Mouse (Mus musculus): Measurements from ENCODE around the gene Tifab.
A peak's percentile ranks its signal among the peaks of the same experiment; 100 is the strongest.

The Tifab gene

GRCm38 (mm10) chr13:56175848-56176247 lies 2.8 kb downstream of the Tifab start:
- DNase-seq = no peak

GRCm38 (mm10) chr13:56172901-56173545 lies 5.7 kb downstream of the Tifab start:
- no peak for DNase-seq

DNA sequence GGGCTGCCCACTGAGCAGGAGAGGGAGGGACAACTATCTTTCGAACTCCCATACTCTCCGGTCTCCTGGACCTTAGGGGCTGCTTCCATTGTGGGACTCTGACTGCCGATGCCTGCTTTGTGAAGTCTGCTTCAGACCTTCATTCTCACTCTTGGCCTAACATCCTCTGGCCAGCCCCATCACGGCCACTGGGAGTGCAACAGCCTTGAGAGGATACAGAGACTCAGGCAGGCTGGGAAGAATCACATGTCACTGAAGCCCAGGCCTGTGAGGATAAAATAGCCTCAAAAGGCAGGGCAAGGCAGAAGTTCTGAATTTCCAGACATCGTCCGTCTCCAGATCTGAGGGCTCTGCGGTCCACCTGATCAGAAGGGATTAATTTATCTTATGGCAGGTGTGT lies 6.6 kb downstream of the Tifab start:
- DNase-seq = no peak

DNA sequence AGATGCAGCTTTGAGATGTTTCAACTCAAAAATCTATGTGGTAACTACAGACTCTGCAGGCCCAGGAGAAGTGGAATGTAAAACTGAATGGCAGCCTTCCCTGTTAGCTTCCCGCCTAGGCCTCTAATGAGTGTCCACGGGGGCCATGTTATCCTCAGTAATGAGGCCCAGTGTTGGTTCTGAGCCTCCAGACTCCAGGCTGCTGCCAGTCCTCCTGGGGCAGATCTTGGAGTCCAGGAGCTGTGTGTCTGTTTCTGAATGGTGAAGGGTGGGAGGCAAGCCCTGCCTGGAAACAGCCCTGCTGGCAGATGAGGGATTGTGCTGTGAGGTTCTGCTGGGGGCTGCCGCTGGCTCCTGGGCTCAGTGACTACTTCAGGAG lies 10.3 kb downstream of the Tifab start:
- no peak for DNase-seq

- DNase-seq = peak; percentile 49 to 55
These were observed 11.0 kb downstream of the Tifab start for GRCm38 (mm10) chr13:56167446-56168402.

- DNase-seq = no peak
These were observed 13.1 kb downstream of the Tifab start for GRCm38 (mm10) chr13:56165561-56165960.

DNA sequence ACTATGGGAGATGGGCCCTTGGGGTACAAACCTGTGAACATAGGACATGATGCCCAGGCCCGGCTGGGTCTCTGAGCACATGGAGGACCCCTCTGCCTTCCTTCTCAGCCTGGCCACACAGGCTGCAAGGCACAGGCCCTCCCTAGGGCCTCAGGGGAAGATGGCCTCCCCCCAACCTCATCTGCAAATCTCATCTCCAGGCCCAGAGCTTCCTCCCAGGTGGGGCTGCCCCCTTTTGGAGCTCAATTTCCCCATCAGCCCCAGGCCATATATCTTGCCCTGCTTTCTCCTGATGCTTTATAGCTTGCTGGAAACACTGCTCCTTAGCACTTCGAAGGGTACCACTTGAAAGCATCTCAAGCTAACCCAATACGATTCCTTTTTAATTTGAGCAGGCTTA lies 14.3 kb downstream of the Tifab start:
- no peak for DNase-seq

GRCm38 (mm10) chr13:56163751-56164150 lies 14.9 kb downstream of the Tifab start:
- DNase-seq = no peak

DNA sequence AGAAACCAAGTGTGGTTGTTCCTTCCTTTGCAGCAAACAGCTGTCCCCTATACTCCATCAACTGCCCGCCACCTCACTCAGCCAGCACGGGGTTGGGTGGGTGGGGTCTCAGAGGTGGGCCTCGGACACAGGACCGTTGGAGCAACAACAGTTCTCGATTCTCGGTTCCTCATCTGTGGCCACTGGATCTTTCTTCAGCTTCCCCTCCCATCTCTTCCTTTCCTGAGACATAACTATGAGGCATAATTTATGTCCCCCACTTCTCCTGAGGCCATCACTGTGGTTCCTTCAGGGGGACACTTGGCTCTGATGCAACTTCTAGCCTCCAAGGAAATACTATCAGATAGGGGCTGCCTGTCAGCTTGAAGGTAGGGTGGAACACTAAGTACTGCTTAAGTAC lies 15.8 kb downstream of the Tifab start:
- DNase-seq = no peak

- no peak for DNase-seq
These were observed 18.9 kb downstream of the Tifab start for GRCm38 (mm10) chr13:56159614-56160363.

DNA sequence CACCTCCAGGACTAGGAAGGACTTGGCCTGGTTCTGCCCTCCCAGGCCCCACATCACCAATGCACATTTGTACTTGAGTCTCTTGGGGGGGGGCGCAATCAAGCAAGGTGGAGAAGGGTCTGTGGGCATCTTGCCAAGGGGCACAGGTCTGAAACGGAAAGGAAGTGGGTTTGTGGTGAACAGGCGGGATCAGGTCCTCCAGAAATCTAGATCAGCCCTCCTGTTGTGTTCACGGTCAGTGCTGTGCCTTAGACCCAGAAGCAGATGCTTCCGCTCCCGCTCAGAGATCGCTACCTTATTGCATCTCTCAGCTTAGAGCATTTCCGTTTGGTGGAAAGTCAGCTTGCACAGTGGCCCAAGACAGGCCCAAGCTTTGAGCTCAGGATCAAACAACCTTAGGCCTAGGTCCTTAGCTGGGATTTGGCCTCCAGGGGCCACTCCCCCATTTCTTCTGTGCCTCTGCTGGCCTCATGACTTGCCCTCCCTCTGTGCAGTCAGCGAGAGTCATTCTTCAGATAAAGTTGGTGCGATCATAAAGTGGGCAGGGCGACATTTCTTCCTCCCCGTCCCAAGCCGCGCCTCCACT lies 19.6 kb downstream of the Tifab start:
- DNase-seq = peak; percentile 66 to 69

DNA sequence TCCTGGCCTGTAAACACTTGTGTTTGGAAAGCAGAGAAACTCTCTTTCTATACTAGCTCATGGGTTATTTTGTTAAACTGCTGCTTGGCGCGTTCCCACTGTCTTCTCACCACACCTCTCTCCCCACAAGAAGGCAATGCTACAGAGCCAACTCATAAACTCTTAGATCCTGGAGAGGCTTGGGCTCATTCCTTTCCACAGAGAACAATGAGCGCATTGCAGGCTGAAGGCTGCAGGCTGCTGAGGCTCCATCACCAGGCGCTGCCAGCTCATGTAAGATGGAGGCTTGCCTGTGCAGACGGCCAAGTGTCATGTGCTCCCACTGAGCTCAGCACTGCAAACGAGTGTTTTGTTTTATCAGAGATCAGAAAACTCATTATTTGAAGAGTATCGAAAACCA lies 23.0 kb downstream of the Tifab start:
- DNase-seq = no peak

- no peak for DNase-seq
These were observed 23.6 kb downstream of the Tifab start for GRCm38 (mm10) chr13:56155048-56155447.

DNA sequence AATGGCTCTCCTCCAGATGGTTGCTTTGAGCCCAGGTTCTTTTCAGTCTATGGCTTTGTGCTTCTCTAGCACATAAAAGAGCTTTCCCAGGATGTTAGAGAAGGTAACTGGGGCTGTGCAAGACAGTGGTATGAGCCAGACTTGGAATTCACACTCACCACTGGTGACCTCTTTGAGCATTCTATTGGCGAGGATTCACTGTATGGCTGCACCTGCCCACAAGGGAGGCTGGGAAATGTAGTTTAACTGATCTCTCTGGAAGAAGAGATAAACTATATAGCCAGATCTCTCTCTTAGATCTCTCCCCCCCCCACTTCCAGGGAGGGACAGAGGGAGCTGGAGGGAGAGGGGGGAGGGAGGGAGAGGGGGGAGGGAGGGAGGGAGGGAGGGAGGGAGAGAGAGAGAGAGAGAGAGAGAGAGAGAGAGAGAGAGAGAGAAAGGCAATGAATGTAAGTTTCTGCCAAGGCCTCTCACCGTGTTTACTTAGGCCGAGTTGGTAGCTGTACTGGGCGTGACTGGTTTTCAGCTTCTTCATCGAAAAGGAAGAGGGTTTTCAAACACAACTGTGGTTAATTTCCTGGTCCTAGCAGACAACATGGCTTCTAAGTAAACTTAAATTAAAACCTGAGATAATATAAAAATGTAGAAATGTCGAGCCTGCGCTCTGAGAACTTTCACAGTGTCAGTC lies 25.8 kb downstream of the Tifab start:
- no peak for DNase-seq

DNA sequence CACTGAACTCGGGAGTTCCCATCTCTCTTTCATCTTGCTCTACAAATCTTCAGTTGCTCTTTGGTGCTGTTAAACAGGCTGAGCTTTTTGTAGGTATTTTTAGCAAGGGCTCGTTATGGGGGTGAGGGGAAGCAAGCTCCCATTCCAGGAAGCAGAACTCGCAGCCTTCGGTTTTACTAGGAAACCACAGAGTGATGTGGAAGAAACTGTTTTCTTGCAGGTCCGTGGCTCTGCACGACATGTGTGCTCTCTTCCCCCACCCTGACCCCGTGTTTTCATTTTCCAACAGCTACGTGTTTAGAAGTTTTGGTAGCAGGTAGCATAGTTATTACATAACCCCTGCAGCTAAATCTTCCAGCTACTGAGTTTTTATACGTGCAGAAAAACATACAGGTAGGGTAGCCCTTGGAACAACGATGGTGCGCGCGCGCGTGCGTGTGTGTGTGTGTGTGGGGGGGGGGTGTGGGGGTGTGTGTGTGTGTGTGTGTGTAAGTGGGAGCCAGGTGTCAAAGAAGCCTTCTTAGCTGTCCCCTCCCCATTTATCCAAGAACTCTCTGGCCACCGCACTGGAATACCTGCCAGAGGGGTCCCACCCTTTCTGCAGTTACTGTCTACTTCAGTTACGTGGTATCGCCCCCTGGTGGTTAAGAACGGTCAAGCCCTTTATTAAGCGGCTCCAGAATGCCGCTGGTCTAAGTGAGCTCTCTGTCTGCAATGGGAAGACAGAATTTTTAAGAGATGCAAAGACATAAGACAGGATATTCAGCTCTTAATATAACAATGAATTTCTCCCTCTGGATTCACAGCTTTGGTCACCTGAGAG lies 27.1 kb downstream of the Tifab start:
- DNase-seq = peak; percentile 77 to 83

DNA sequence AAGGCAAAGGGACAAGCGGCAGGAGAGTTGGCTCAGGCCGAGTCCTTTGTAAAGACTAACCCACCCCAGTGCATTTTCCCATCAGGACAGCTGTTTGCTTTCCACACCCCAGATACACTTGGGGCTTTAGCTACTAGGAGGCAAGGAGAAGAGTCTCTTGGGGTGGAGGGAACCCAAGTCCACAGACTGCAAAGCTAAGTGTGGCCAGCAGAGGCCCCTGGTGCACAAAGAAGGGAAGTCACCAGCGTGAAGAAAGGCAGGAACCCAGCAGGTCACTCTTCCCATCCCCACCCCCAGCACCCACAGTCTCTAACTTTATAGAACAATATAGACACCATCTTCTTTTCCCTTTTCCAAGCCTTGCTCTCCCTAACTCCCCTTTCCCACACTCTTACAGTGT lies 33.2 kb downstream of the Tifab start:
- DNase-seq = peak; percentile 58 to 68

- no peak for DNase-seq
These were observed 34.7 kb downstream of the Tifab start for GRCm38 (mm10) chr13:56144021-56144420.

DNA sequence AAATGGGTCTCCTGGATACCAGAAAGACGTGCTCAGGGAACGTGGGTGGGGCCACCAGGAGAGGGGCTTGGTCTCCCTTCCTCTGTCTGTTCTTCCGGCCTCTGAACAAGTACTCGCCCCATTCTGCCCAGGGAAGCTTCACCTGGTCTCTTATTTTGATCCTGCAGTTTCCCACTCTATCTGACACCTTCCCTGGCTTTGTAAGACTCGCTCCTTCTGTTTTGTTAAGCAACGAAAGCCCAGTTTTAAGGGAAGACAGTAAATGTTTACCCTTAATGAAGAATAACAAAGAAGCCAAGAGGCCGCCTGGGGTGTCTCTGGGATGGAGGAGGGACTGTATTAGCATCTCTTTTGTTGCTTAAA lies 35.6 kb downstream of the Tifab start:
- DNase-seq = no peak

DNA sequence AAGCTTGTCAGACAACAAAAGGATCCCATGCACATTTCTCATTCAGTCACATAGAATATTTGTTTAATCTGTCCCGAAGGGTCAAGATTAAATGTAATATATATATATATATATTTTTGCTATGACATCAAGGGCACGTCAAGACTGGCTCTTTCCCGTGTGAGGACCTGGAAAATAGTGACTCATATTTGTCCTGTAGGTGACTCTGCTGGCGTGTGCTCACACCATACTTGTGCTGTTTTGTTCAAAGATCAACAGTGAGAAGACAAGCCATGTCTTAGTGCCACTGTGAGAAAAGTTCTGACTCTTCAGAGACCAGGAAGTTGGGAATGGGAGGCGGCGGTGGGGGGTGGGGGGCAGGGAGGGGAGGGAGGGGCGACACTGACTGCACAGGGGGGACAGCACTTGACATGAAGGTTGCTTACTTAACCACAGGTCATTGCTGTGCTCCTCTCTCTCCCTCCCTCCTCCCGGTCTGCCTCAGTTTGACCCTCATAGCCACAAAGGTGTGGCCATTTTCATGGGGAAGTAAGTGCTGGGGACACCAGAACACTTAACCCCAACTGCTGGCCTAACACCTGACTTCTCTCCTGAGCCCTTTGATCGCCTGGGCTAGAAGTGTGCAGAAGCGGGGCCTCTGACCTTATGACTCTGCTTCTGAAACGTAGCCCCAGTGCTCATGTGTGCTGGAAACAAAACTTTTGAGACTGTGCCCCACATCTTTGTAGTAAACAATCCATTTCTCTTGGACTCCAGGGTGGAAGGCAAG lies 36.1 kb downstream of the Tifab start:
- no peak for DNase-seq

DNA sequence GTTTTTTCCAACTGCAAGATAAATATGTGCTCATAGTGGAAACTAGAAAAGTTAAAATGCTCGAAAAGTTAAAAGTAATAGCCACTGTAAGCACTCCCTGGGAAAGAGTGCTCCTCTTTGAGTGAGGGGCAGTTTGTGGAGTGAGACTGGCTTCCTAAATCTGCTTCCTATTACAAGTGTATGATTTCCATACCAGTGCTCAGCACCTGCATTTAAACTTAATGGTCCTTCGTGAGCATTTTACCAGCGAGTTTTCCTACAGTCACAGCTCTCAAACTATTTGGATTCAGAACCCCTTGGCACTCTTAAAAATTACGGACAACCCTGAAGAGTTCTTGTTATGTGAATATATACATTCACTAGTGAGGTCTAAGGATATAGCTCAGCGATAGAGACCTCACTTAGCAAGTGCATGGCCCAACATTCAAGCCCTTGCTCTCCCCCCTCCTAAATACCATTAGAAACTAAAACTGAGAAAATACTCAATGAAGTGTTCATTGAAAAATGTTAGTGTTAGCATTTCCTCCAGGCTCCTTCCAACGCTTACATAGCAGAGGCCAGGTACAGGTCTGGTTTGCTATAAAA lies 39.4 kb downstream of the Tifab start:
- no peak for DNase-seq

DNA sequence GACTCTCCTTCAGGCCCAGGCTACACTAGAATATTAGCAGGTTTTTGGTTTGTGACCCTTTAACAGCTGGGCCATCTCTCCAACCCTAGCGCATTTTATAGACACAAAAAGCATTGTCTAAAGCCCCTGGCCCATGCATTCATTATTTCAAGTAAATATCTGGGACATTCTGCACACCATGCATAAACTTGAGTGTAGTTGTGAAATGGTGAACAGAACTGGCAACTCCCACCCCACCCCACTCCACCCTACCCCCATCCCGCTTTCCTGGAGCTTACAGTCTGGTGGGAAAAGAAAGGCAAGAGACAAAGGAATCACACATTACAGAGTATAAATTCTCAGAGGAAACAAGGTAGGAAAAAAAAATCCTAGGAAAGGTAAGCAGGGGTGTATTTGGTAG lies 42.5 kb downstream of the Tifab start, which contains the start of gene H2afy:
Gene H2afy, minus strand, starts transcription at position 162 of the 400 bp plus-strand sequence.
- no peak for DNase-seq
